Mouse (Mus musculus) cerebellum, adult 2 months (tissue): ENCODE data around the gene Dennd1a. TPM values are rescaled to one million over a fixed set of nuclear protein-coding genes. Genes with fewer than 3 reads are reported as not detected.

Experiments used
- DNase-seq, 2 experiments: peaks; one replicate each; pipeline ENCODE4 v3.0.0; 2021
- H3K27ac ChIP-seq: fragments of 200-500 bp; 2 replicates; pipeline ENCODE4 v1.5.1; 2012; ENCODE audit warnings: low read length, control low read depth, inconsistent platforms; ENCODE audit not compliant: insufficient read depth
- H3K27me3 ChIP-seq: fragments of 200-500 bp; 2 replicates; pipeline ENCODE4 v1.6.1; 2012; ENCODE audit warnings: inconsistent platforms, mild to moderate bottlenecking, low read length, moderate library complexity; ENCODE audit not compliant: control insufficient read depth, insufficient read depth
- H3K4me1 ChIP-seq: fragments of 200-500 bp; 2 replicates; pipeline ENCODE4 v1.6.1; 2011; ENCODE audit warnings: low read length; ENCODE audit not compliant: control insufficient read depth, insufficient read depth
- H3K4me3 ChIP-seq: fragments of 200-500 bp; replicated peaks from 2 replicates; pipeline ENCODE3; 2011; ENCODE audit warnings: mild to moderate bottlenecking, low read depth, low read length, control low read depth; ENCODE audit not compliant: insufficient read depth
- CTCF ChIP-seq: fragments of 200-500 bp; IDR thresholded peaks from 2 replicates; pipeline ENCODE4 v1.5.1; 2011; ENCODE audit warnings: low read depth, mild to moderate bottlenecking, control low read depth, low read length, moderate library complexity, borderline replicate concordance; ENCODE audit not compliant: insufficient read depth
- POLR2A ChIP-seq: fragments of 200-500 bp; IDR thresholded peaks from 2 replicates; pipeline ENCODE4 v1.6.1; 2011; ENCODE audit warnings: low read length, control low read depth, borderline replicate concordance; ENCODE audit not compliant: insufficient read depth
- WGBS: fragments of 180-500 bp; shearing (Covaris S2); methylation state at CpG from one replicate; pipeline ENCODE4 v1.1.7; 2018; 5-methylcytosine and 5-hydroxymethylcytosine counted together
- polyA plus RNA-seq: library from polyadenylated mRNA; depleted of rRNA; stranded (reverse); fragments of >200 nt; gene quantifications from 2 replicates; pipeline ENCODE4 v1.2.3, GENCODE M21; 2012; rRNA removed

Gene Dennd1a
- polyA plus RNA-seq, 1 experiment, result 38.0 TPM

DNA sequence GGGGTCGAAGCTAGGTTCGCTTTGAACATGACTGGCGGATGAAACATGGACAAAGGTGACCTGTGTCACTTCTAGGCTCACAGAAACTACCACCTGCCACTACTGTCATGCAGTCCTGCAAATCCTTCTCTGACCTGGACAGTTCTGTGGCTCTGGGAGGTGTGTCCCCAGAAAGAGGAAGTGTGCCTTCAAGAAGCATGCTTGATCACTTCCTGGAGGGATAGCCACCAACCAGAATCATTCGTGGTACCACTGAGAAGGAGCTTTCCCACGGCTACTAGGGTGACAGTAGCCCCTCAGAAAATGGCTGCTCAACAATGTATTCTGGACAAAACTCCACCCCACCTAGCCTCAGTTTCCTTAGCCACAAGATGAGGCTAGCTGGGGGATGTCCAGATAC, 530.2 kb downstream of the Dennd1a start:
- no peak for DNase-seq
- Histone ChIP-seq H3K4me1 (peaks cover 33% of the 10 kb centered on the region), H3K27ac (peak overlapping the region; percentile 97), H3K4me3 (no peak overlapping the region), H3K27me3 (no peaks in the 10 kb centered on the region)
- TF ChIP-seq CTCF (no peak), POLR2A (no peak)
- WGBS, result 75% methylated on average over 5 of the region's 5 CpGs

DNA sequence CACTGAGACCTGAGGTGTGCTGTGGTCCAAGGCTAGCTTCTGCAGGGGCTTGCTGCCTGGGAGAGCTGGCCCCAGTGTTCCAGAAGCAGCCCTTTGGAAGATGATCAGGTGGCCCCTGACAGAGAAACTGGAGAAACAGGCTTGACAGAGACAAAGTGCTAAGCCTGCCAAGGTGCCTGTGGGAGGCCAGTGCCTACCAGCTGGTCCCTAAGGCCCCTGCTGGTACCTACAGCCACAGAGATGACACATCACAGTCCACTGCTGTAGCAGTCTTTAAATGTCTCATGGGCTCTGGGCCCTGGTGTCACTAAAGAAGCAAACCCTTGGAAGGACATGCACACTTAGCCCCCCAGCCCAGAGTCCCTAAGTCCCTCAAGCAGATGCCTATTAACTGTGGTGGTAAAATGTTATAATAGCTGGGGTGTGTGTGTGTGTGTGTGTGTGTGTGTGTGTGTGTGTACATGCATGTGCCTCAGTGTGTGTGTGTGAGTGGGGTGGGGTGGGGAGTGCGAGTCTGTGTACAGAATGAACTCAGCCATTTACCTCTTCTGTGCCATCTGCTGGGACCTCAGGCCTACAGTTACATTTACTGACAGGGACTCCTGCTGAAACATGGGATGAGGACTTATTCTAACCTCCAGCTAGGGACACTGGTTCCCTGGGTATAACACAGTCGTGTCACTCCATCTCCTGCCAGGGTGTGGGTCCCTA, 530.8 kb downstream of the Dennd1a start:
- no peaks in the 10 kb centered on the region for H3K27me3 ChIP-seq
- DNase-seq, result peak; percentile 90 to 96
- 0 out of 2 replicates have a peak, but pooled peaks have one; percentile 20 for TF ChIP-seq POLR2A
- 0 out of 2 replicates have a peak, but pooled peaks have one; percentile 6 for TF ChIP-seq CTCF
- H3K4me3 ChIP-seq, result no peak overlapping the region
- peak overlapping the region; percentile 97 for H3K27ac ChIP-seq
- 23% methylated on average over 2 of the region's 2 CpGs for WGBS
- peaks cover 33% of the 10 kb centered on the region for H3K4me1 ChIP-seq

DNA sequence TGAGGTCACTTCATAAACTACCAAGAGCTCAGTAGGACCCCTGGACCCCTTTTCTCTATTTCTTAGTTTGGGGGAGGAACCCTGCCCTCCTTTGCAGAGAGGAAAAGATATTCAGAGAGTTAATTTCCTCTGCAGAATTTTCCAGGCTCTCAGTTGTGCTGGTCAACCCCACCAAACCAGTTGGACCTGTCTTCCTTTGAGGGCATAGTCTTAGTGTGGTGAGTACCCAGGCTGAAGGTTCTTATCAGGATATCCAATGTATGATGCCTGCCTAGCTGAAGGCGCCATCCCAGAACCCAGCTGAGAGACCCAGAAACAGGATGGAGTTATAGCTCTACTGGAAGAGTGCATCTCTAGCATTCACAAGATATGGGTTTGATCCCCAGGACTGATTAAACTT, 536.1 kb downstream of the Dennd1a start:
- no peak for DNase-seq
- WGBS, result 100% methylated on average over 1 of the region's 1 CpGs

DNA sequence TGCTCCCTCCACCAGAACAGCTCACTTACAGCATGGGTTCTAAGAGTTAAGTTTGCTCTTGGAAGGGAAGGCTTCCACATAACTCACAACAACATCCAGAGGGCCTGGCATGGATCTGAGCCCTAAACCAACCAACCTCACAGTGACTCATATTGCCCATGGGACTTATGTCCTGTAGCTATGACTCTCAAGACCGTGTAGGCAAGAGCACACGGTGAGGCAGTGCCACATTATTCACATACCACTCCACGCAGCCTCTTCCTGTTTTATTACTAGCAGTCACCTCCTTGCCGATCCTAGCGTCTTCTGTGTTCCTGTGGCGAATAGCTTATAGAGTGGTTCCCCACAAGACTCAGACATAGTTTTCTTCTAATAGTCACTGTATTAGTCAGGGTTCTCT, 537.9 kb downstream of the Dennd1a start:
- WGBS, result 91% methylated on average over 6 of the region's 6 CpGs
- no peak overlapping the region for H3K4me3 ChIP-seq
- H3K4me1 ChIP-seq, result peaks cover 16% of the 10 kb centered on the region
- TF ChIP-seq CTCF (no peak), POLR2A (no peak)
- H3K27me3 ChIP-seq, result no peaks in the 10 kb centered on the region
- no peak overlapping the region for H3K27ac ChIP-seq
- no peak for DNase-seq

More for the DNA sequence above, 536.1 kb downstream of the Dennd1a start:
- no peak for TF ChIP-seq CTCF
- no peak for TF ChIP-seq POLR2A
- Histone ChIP-seq H3K27ac (no peak overlapping the region), H3K4me3 (no peak overlapping the region), H3K4me1 (peaks cover 29% of the 10 kb centered on the region), H3K27me3 (no peaks in the 10 kb centered on the region)

Other genes starting within 250 kb of the Dennd1a start
- 1.9 and 3.5 TPM in 2 replicates for gene Lhx2, start 51.9 kb upstream of the Dennd1a start, polyA plus RNA-seq
- gene Nek6, start 224.3 kb upstream of the Dennd1a start, polyA plus RNA-seq, result 26.8 and 28.0 TPM in 2 replicates